Mouse (Mus musculus) gastrocnemius, adult 2 months (tissue): ENCODE measurements around the gene Msmb. TPM values are rescaled to one million over a fixed set of nuclear protein-coding genes. Genes with fewer than 3 reads are reported as not detected.

Source experiments
- DNase-seq: peaks from one replicate; pipeline ENCODE4 v3.0.0; 2022
- H3K27ac ChIP-seq: fragments of 200-600 bp; 2 replicates; pipeline ENCODE4 v1.8.1; 2022; ENCODE audit warnings: mild to moderate bottlenecking
- H3K4me3 ChIP-seq: fragments of 200-600 bp; 2 replicates; pipeline ENCODE4 v1.8.1; 2022; ENCODE audit warnings: mild to moderate bottlenecking, moderate library complexity
- CTCF ChIP-seq: fragments of 200-600 bp; IDR thresholded peaks from 2 replicates; pipeline ENCODE4 v1.8.1; 2022; ENCODE audit warnings: antibody characterized with exemption, mild to moderate bottlenecking, moderate library complexity
- intact Hi-C: fragments of 180-260 bp; cut with DNase I; formaldehyde crosslinking; loops from one replicate; pipeline ENCODE4 v1.15.1; 2025
- total RNA-seq, 2 experiments: library from RNA; stranded (reverse); gene quantifications; 2 replicates each; pipeline ENCODE4 v1.2.3; 2021

The Msmb gene
- total RNA-seq, 2 experiments from 2014 or later, result not detected

GRCm38 (mm10) chr14:32154758-32155157 lies 12.9 kb downstream of the Msmb start:
- H3K27ac ChIP-seq, result no peak overlapping the region
- intact Hi-C loops, result no loop called here
- DNase-seq, result no peak
- no peak for TF ChIP-seq CTCF
- H3K4me3 ChIP-seq, result no peak overlapping the region

DNA sequence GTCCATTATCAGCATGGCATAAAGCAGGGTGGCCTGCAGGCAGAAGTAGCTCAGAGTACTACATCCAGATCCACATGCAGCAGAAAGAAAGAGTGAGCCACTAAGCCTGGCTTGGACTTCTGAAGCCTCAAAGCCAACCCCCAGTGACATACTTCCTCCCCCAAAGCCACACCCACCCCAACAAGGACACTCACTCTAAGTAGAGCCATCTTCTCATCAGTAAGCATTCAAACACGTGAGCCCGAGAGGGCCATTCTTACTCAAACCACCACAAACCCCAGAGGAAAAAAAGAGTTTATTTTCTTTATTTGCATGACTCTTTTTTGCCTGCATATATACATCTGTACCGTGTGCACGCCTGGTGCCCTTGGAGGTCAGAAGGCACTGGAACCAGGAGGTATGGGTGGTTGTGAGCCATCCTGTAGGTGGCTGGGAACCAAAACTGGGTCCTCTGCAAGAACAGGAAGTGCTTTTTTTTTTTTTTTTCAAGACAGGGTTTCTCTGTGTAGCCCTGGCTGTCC lies 17.4 kb downstream of the Msmb start:
- TF ChIP-seq CTCF, result no peak
- peak overlapping the region; percentile 93 for H3K27ac ChIP-seq
- peak overlapping the region; percentile 77 for H3K4me3 ChIP-seq
- intact Hi-C loops, result no loop called here
- no peak for DNase-seq

GRCm38 (mm10) chr14:32159690-32160246 lies 17.9 kb downstream of the Msmb start, which contains the start of gene Ncoa4:
Ncoa4 (plus strand) TSS chr14:32159865.
- Histone ChIP-seq H3K27ac (peak within 1 kb of the TSS; percentile 93), H3K4me3 (peak within 1 kb of the TSS; percentile 77)
- intact Hi-C loops, result no loop called here
- peak; percentile 24; the same call in 1 of the 2 replicates for TF ChIP-seq CTCF
- DNase-seq, result peak; percentile 98

DNA sequence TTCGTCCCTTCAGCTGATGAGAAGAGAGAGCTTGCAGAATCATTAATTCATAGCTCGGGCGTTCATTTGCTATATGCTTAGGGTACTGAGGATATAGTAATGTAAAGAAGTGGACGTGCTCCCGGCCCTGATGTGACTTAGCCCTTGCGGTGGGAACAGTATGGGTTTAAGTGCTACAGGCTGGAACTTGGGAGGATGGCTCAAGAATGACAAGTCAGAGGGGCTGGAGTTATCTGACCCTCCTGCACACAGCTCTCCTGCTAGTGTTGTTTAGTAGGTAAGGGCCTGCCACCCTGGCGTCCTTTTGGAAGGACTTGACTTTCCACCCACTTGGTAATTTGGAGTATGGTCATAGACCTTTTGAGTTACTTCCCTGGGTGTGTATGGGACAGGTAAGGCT lies 18.7 kb downstream of the Msmb start:
- no peak for TF ChIP-seq CTCF
- Histone ChIP-seq H3K4me3 (peak overlapping the region; percentile 77), H3K27ac (peak overlapping the region; percentile 93)
- intact Hi-C loops, result no loop called here
- no peak for DNase-seq

DNA sequence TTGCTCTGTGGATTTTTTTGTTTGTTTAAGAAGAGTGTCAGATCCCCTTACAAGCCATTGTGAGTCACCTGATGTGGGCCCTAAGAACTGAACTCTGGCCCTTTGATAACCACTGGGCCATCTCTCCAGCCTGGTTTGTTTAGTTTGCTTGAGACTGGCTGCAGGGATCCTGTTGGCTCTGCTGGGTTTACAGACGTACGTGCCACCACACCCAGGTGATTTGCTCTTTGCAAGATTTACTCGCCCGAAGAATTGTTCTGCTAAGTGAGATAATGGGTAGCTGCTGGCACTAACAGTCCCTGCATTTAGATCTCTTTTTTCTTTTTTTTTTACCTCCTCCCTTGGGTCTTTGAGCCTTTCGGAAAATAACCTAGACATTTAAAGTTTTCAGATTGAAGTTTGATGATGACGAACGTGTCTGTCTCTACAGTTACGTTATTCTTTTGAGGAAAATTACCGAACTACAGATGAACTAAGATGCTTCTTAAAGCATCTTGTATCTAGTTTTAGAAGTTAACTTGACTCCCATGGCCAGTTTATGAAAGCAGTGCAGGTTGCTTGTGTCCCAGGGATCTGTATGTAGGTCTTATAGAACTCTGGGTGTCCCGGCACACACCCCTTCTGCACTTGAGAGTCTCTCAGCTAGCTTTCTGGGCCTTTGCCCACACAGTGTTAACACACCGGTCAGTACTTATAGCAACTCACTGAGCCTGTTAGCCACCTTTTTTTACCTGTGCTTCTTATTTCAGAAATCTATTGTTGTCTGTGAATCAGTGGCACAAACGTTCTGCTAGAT lies 19.5 kb downstream of the Msmb start:
- intact Hi-C loops, result no loop called here
- no peak for DNase-seq
- H3K27ac ChIP-seq, result peak overlapping the region; percentile 93
- peak overlapping the region; percentile 77 for H3K4me3 ChIP-seq
- TF ChIP-seq CTCF, result no peak

DNA sequence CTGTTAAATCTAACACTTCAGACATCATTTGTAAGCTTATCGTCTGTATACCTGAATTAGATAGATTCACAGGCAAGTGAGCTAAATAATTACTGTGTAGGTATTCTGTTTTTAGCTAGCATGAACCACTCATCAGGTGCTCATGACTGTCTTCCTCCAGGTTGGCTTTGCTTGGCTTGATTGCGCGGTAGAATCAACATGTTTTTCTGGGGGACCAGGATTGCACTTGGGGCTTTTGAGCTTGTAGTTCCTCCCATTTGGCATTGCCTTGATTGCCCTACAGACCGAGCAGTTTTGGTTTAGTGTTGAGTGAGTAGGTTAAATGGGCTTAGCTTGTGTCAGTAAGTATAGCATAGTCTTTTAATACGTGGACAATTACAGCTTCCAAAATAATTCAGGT lies 20.4 kb downstream of the Msmb start:
- DNase-seq, result no peak
- Histone ChIP-seq H3K27ac (no peak overlapping the region), H3K4me3 (no peak overlapping the region)
- intact Hi-C loops, result no loop called here
- TF ChIP-seq CTCF, result no peak

- intact Hi-C loops, result no loop called here
Observed at GRCm38 (mm10) chr14:32163203-32163888, 21.5 kb downstream of the Msmb start.

DNA sequence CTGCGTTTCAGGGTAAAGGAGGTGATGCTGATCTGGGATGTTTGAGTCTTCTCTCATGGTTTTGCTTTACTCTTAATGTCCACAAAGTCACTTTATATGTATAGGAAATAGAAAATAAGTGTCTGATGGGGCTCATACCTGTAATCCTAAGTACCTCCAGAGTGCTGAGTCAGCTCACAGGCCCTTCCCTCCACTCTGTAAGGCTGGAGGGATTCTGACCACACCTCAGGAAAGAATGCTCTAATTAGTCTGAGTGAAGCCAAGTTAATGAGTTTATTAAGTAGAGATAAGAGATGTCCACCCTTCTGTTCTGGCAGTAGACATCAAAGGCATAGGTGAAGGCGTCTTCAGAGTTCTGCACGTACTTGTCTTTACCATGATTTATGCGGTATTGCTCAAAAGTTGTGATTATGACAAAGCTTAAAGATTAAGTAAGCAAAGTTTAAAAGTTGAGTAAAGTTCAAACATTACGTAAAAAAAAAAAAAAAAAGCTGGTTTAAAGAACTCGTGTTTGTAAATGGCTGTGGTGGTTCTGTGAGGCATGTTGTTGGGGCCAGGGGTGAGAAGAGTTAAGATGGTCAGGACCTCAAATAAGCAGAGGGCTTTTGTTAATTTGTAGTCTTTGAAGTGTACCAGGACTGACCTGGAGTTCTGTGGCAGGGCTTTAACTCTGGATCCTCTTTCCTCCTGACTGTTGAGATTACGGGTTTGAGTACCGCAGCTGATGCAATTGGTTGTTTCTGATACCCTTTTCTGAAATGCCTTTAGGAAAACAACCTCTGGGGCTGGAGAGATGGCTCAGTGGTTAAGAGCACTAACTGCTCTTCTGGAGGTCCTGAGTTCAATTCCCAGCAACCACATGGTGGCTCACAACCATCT lies 22.6 kb downstream of the Msmb start:
- intact Hi-C loops, result no loop called here
- H3K4me3 ChIP-seq, result no peak overlapping the region
- no peak for DNase-seq
- H3K27ac ChIP-seq, result peak overlapping the region; percentile 78; the same call in 1 of the 2 replicates
- TF ChIP-seq CTCF, result no peak

More at GRCm38 (mm10) chr14:32163203-32163888, 21.5 kb downstream of the Msmb start:
- no peak for DNase-seq
- Histone ChIP-seq H3K4me3 (no peak overlapping the region), H3K27ac (no peak overlapping the region)
- no peak for TF ChIP-seq CTCF

GRCm38 (mm10) chr14:32165278-32166061 lies 23.6 kb downstream of the Msmb start:
- intact Hi-C loops, result no loop called here
- Histone ChIP-seq H3K27ac (peak overlapping the region; percentile 78), H3K4me3 (peak overlapping the region; percentile 77)
- TF ChIP-seq CTCF, result peak; percentile 24; the same call in 1 of the 2 replicates
- peak; percentile 83 for DNase-seq

DNA sequence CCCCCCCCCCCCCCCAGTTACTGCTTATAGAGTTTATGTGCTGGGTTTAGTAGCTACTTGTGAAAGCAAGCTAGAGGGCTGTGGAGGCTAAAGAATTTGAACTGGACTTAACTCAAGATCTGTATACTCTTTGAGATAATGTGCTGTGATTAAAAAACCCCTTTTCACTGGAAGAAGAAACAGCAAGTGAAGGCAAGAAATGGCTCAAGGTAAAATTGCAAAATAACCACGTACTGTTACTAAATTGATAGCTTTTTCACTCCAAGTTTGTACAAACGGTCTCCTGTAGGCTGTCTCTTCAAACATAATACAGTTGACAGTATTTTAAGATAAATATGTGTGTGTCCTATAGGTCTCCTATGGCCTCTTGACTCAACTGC lies 24.2 kb downstream of the Msmb start:
- peak overlapping the region; percentile 78; the same call in 1 of the 2 replicates for H3K27ac ChIP-seq

GRCm38 (mm10) chr14:32166840-32167239 lies 25.0 kb downstream of the Msmb start:
- H3K4me3 ChIP-seq, result no peak overlapping the region
- no peak overlapping the region for H3K27ac ChIP-seq
- intact Hi-C loops, result no loop called here
- no peak for TF ChIP-seq CTCF
- DNase-seq, result no peak

More for the DNA sequence above, 24.2 kb downstream of the Msmb start:
- DNase-seq, result no peak
- TF ChIP-seq CTCF, result no peak
- intact Hi-C loops, result no loop called here
- peak overlapping the region; percentile 77 for H3K4me3 ChIP-seq
